Mouse (Mus musculus): Measurements from ENCODE around the gene Fhl5. TPM values are rescaled to one million over a fixed set of nuclear protein-coding genes. Genes with fewer than 3 reads are reported as not detected.
"Not testable (repeated sequence)": the region's sequence is repeated elsewhere in the genome, so short reads cannot be mapped to it uniquely, and the experiment has no call there.

The Fhl5 gene
- total RNA-seq (2021) = 1 to 10 TPM; 6.9 to 7.4 TPM
- long read RNA-seq, experiment 1, partial matches to known transcripts = 0 of 4 reads
- long read RNA-seq, experiment 1, other reads (novel, unspliced or antisense) = 4 of 4 reads
- long read RNA-seq, experiment 2, partial matches to known transcripts = 0 of 4 reads
- long read RNA-seq, experiment 2, other reads (novel, unspliced or antisense) = 4 of 4 reads

DNA sequence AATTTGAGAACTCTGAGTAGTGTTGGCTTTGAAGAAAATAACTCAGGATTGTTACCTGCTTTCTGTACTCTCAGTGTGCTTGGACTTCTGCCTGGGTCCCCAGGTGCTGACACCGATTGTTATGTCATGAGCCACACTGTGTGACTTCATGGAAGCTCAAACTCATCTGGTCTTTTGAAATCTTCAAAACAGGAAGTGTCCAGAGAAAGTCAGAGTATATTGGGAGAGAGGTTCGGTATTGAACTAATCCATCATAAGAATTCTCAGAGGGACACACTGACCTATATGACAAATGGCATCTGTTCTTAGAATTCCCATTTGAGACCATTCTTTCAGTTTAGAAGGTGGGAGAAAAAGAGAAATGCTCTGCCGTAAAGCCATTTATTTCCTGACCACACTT is at the start of gene Fhl5:
Gene Fhl5 (minus strand): TSS at position 101 of the 400 bp plus-strand sequence.
- Histone ChIP-seq H3K4me3 (peak within 1 kb of the TSS; percentile 46), H3K27ac (peak within 1 kb of the TSS; percentile 62)
- no peak for DNase-seq
- no peak for TF ChIP-seq CTCF (IDR thresholded peaks at IDR 0.05)
- intact Hi-C loops (cut with DNase I) = no loop called here

DNA sequence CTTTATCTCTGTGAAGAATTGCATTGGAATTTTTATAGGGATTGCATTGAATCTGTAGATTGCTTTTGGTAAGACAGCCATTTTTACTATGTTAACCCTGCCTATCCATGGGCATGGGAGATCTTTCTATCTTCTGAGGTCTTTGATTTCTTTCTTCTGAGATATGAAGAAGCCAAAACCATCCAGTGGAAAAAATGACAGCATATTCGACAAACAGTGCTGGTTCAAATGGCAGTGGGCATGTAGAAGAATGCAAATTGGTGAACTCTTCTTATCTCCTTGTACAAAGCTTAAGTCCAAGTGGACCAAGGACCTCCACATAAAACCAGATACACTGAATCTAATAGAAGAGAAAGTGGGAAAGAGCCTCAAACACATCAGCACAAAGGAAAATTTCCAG is 42.3 kb upstream of the Fhl5 start:
- intact Hi-C loops (cut with DNase I) = loop anchor here (10.0 kb wide), 1 partner anchor 390 kb away; the partner anchor contains the start of gene Ndufaf4
- not testable (repeated sequence) for H3K4me3 ChIP-seq, H3K27ac ChIP-seq, DNase-seq

DNA sequence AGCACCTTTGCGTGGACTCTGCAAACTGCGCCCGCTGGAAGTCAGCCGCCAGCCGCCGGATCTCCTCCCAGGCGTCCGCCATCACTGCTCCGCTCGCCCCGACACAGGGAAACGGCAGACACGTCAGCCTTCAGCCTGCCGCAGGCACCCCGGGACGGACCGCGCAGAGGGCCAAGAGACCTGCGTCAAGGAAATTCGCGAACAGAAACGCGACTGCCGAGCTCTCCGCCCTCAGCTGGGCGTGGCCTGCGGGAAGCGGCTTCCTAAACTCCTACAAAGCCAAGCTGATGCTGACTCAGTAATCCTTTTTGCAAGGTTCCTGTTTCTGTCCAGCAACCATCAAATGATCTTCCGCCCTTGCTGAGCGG is 39.0 kb upstream of the Fhl5 start, which contains the start of gene Ufl1:
Gene Ufl1 (minus strand): TSS at position 151 of the 368 bp plus-strand sequence.
- no peak for TF ChIP-seq CTCF (IDR thresholded peaks at IDR 0.05)
- Histone ChIP-seq H3K27ac (peak within 1 kb of the TSS; percentile 92), H3K4me3 (peak within 1 kb of the TSS; percentile 95)
- intact Hi-C loops (cut with DNase I) = loop anchor here (10.0 kb wide), 1 partner anchor 387 kb away; the partner anchor contains the start of gene Ndufaf4
- peak; percentile 98 for DNase-seq

DNA sequence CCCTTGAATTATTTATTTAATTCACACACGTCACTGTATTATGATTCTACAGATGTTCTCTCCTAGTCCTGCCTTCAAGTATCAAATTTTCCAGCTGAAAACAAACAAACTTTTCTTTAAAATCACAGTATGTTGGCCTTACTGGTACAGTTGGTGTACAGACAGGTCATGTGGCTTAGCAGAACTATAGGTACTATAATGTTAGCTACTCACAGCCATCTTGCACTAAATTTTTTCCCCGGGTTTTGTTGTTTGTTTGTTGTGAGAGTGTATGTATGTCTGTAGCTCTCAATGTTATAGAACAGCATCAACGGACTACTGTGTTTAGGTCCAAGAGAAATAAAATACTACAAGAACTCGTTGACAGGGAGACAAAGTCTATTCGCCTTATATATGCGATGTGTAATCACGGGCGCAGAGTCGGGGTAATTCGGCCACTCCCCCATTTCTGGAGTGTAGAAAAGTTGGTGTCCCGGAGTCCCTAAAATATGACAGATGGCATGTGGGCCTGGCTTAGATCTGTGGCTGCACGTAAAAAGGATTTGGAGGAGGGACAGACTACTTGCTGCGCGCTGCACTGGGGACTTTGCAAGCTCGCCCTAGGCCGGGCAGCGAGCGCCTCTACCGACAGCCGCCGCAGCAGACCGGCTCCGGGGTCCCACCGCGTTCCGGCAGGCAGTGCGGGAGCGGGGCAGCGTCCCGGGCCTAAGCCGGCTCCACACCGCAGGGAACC is 38.4 kb upstream of the Fhl5 start:
- peak; percentile 46 for TF ChIP-seq CTCF (IDR thresholded peaks at IDR 0.05)
- Histone ChIP-seq H3K4me3 (peak overlapping the region; percentile 95), H3K27ac (peak overlapping the region; percentile 92)
- DNase-seq = no peak
- intact Hi-C loops (cut with DNase I) = loop anchor here (10.0 kb wide), 1 partner anchor 386 kb away; the partner anchor contains the start of gene Ndufaf4

DNA sequence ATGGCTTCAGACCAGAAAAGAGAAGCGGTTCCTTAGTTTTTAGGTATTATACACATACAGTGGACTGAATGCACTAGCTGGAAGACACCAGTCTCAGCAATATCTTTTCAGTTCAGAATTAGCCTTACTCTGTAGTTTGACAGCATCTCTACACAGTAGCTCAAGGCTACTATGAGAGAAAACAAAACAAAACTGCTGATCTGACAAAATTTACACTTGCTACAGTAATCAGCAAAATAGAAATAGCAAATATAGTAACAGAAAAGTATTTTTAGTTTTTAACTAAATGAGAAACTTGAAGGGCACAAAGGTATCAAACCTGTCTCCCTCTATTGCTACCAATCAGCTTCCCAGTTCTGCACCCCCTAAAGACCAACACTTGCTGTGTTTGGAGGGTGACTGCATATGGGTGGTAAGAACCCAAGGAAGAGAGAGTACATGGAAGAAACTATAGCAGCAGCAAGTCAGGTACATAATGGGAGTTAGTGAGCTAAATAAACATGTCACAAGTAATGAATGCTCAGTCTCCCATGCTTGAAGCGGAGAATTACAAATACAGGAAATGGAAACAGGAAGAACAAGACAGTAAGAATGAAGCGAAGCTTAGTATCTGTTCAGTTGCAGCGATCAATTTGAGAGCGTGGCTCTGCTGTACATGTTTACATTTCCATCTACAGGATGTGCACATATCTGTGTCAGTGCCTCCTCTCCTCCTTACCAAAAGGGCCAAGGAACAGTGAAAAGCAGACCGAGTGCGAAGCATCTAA is 30.4 kb upstream of the Fhl5 start:
- Histone ChIP-seq H3K27ac (no peak overlapping the region), H3K4me3 (no peak overlapping the region)
- intact Hi-C loops (cut with DNase I) = no loop called here
- DNase-seq = no peak
- TF ChIP-seq CTCF (IDR thresholded peaks at IDR 0.05) = no peak

DNA sequence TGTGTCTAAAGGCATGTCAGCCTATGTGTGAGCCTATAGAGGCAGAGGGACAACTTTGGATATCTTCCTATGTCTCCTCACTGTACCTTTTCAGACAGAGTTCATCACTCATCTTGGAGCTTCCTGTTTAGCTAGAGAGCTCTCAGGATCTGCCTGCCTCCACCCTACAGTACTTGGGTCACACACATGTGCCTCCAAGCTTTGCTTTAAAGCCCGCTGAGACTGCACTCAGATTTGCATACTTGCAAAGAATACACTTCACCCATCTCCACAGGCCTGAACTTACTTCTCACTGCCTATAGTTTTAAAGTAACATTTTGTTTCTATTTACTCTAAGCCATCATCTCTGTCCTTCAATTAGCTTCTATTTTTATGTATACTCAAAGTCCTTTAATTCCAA is 29.2 kb upstream of the Fhl5 start:
- no peak for TF ChIP-seq CTCF (IDR thresholded peaks at IDR 0.05)
- no peak for DNase-seq
- intact Hi-C loops (cut with DNase I) = no loop called here
- Histone ChIP-seq H3K27ac (no peak overlapping the region), H3K4me3 (no peak overlapping the region)

DNA sequence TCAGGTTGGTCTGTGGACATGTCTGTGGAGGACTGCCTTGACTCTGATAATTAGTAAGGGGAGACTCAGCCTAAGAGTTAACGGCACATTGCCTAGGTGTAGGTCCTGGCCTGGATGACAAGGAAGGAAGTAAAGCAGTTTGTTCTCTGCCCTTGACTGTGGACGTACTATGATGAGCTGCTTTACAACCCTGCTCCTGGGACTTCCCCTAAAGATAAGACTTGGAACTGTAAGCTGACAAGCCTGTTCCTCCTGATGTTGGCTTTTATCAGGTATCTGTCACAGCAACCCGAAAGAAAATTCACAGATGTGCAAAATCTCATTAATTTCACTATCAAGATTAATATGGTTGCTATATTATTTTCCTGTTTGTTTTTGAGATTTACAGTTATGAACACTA is 24.5 kb upstream of the Fhl5 start:
- no peak overlapping the region for H3K27ac ChIP-seq
- H3K4me3 ChIP-seq = no peak overlapping the region
- intact Hi-C loops (cut with DNase I) = no loop called here
- no peak for TF ChIP-seq CTCF (IDR thresholded peaks at IDR 0.05)
- DNase-seq = no peak

DNA sequence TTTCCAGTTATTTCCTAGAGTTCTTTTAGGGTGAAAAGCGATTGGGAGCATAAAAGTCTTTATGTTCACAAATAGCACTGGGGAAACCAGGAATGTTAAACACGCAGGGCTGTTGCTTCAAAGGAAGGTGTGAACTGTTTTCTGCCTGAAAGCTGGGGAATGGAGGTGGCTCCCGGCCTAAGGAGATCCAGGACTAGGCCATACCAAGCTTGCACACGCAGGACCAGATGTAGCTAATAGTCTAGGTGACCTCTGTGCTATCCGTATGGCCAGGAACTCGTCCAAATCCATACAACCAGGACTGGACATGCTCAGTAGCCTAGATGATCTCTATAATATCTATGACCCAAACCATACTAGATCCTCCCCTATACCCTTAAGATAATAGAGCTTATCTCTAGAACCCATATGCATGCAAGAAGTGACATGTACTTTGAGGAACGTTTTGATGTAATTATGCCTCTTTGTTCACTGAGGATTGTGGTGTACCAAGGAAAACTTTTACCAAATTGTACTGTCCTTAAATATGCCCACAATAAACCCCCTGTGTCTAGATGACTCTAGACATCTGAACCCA is 15.2 kb upstream of the Fhl5 start:
- intact Hi-C loops (cut with DNase I) = no loop called here
- Histone ChIP-seq H3K4me3 (no peak overlapping the region), H3K27ac (no peak overlapping the region)
- TF ChIP-seq CTCF (IDR thresholded peaks at IDR 0.05) = no peak
- no peak for DNase-seq

DNA sequence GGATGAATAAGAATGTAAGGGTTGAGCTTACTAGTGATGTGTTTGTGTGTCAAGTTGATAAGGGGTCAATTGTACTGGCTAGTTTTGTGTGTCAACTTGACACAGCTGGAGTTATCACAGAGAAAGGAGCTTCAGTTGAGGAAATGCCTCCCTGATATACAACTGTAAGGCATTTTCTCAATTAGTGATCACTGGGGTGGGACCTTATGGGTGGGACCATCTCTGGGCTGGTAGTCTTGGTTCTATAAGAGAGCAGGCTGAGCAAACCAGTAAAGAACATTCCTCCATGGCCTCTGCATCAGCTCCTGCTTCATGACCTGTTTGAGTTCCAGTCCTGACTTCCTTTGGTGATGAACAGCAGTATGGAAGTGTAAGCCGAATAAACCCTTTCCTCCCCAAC is 7.0 kb downstream of the Fhl5 start:
- H3K27ac ChIP-seq; DNase-seq; H3K4me3 ChIP-seq; intact Hi-C loops (cut with DNase I): not testable (repeated sequence)

DNA sequence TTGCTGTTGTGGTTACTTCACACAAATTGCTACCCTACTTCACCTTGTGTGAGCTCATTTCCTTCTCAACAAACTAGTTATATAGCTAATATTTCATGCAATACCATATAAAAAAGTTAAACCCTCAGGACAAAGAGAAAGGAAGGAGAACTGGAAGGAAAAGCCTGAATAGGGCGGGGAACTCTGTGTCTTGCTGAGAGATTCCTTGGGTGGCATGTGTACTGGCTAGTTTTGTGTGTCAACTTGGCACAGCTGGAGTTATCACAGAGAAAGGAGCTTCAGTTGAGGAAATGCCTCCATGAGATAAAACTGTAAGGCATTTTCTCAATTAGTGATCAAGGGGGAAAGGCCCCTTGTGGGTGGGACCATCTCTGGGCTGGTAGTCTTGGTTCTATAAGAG is 8.9 kb downstream of the Fhl5 start:
- intact Hi-C loops (cut with DNase I); DNase-seq; H3K4me3 ChIP-seq; H3K27ac ChIP-seq: not testable (repeated sequence)

DNA sequence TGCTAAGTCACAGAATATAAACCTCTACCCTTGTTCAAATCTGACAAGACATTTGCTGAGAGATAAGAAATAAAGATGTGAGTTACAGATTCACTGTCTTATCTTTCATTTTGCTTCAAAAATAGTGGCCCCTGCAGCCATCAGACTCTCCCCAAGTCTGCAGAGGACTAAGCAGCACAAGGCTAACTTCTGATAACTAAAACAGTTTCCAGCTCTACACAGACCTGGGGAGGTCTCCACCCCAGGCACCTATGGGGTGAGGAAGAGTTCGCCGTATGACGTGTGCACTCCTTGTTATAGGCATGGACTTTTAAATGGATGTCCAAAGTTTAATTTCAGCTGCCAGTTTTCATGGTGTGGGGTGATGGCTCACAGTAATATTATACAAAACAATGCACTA is 10.1 kb downstream of the Fhl5 start:
- DNase-seq = no peak
- Histone ChIP-seq H3K4me3 (no peak overlapping the region), H3K27ac (no peak overlapping the region)
- no peak for TF ChIP-seq CTCF (IDR thresholded peaks at IDR 0.05)
- intact Hi-C loops (cut with DNase I) = no loop called here

DNA sequence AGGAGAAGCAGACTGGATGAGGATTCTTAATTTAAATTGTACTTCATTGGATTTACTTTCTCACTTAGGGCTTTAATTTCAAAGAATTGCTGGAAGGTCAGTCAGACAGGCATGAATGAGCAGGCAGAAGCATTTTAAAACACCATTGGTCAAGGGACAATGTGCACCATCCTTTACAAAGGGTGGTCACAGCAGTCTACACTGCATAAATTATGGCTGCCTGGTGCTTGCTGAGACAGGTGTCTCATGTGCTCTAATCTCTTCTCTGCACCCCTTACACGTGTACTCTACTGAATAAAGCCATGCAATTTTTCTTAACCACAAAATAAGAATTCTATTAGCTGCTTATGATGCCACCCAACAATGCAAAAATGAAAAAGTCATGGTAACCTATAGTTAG is 15.1 kb downstream of the Fhl5 start:
- no peak for TF ChIP-seq CTCF (IDR thresholded peaks at IDR 0.05)
- intact Hi-C loops (cut with DNase I) = no loop called here
- no peak overlapping the region for H3K4me3 ChIP-seq
- DNase-seq = no peak
- H3K27ac ChIP-seq = 0 out of 2 replicates have a peak overlapping the region, but pooled peaks have one; percentile 10

DNA sequence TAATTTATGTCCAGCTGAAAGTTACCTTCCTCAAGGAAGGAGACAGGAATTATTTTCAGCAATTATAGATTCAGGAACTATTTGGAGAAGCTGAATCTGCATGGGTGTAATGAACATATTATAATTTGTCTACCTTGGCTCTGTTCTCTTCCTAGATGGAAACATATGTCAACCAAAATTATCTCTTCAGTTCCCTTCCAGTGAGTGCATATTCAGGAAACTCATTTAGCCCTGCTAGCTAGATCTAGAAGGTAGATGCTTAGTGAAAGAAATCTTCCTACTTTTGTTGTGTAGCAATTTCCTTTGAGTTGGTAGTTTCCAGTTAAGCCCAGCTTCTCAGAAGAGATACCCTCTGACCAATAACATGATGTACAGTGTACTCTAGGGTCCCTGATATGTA is 20.7 kb downstream of the Fhl5 start:
- no peak for DNase-seq
- Histone ChIP-seq H3K27ac (no peak overlapping the region), H3K4me3 (no peak overlapping the region)
- no peak for TF ChIP-seq CTCF (IDR thresholded peaks at IDR 0.05)
- intact Hi-C loops (cut with DNase I) = no loop called here

All from gastrocnemius, adult 2 months (tissue).